Mouse (Mus musculus) T-helper 2 cell (primary cell): ENCODE results near the gene Shprh.
"Not testable (repeated sequence)": the region's sequence is repeated elsewhere in the genome, so short reads cannot be mapped to it uniquely, and the experiment has no call there.

ENCODE experiments used
- in situ Hi-C: fragments of 300-600 bp; cut with MboI, MseI; formaldehyde crosslinking; loops from one replicate; pipeline ENCODE4 v1.15.1; 2025; ENCODE audit warnings: high pct_unique_total_duplicates

Shprh gene

GRCm38 (mm10) chr10:11242988-11243387 is 93.8 kb downstream of the Shprh start:
- in situ Hi-C loops: not testable (repeated sequence)

- in situ Hi-C loops: no loop called here
These were observed 99.0 kb downstream of the Shprh start for GRCm38 (mm10) chr10:11248210-11248609.

GRCm38 (mm10) chr10:11250247-11250997 is 101.2 kb downstream of the Shprh start:
- in situ Hi-C loops: no loop called here

- in situ Hi-C loops: not testable (repeated sequence)
These were observed 104.4 kb downstream of the Shprh start for GRCm38 (mm10) chr10:11253581-11253980.

- in situ Hi-C loops: no loop called here
These were observed 110.9 kb downstream of the Shprh start for GRCm38 (mm10) chr10:11260119-11260518.

- in situ Hi-C loops: not testable (repeated sequence)
These were observed 113.1 kb downstream of the Shprh start for GRCm38 (mm10) chr10:11262292-11262691.

GRCm38 (mm10) chr10:11263795-11264194 is 114.6 kb downstream of the Shprh start:
- in situ Hi-C loops: not testable (repeated sequence)
